Mouse (Mus musculus): ENCODE data around the gene Fasn. TPM values are rescaled to one million over a fixed set of nuclear protein-coding genes. Genes with fewer than 3 reads are reported as not detected.

Fasn gene
- 1.3 TPM for polyA plus RNA-seq (2014; fragmentation: Illumina TruSeq; extraction: RNeasy Lipid Tissue Mini Kit (QIAGEN cat#74804); ENCODE audit: low replicate concordance)

DNA sequence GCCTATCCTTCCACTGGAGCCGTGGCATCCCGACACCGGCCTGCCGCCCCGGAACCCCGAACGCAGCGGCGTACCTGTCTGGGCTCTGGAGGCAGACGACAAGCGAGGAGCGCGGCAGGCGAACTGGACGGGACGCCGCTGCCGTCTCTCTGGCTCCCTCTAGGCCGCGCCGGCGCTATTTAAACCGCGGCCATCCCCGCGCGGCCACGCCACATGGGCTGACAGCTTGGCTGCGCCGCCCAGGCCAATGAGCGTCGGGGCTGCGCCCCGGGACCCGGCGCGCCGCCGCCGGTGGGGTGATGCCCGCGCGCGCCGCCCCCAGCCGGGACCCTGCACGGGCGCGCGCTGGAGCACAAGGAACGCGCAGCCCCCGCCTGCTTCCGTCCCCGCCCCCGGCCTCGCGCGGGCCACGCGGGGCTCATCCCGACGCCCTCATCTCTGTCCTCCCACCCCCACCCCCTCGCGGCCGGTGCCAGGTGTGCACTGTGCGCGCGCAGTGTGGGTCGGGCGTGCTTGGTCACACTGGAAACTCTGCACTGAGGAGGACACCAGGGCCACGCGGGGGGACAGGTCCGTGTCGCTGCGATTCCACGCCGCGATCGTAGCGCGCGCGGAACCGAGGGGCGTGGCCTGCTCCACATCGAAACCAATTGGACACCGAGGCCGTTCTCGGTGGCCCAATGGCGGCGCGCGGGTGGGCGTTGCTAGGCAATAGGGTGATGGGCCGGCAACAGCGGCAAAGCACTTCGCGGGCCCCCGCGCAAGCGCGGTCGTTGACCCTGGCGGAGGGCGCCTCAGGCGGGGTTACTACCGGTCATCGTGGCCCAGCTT, at the start of gene Fasn:
Gene Fasn, minus strand, starts transcription at position 592 of the 831 bp plus-strand sequence.

DNA sequence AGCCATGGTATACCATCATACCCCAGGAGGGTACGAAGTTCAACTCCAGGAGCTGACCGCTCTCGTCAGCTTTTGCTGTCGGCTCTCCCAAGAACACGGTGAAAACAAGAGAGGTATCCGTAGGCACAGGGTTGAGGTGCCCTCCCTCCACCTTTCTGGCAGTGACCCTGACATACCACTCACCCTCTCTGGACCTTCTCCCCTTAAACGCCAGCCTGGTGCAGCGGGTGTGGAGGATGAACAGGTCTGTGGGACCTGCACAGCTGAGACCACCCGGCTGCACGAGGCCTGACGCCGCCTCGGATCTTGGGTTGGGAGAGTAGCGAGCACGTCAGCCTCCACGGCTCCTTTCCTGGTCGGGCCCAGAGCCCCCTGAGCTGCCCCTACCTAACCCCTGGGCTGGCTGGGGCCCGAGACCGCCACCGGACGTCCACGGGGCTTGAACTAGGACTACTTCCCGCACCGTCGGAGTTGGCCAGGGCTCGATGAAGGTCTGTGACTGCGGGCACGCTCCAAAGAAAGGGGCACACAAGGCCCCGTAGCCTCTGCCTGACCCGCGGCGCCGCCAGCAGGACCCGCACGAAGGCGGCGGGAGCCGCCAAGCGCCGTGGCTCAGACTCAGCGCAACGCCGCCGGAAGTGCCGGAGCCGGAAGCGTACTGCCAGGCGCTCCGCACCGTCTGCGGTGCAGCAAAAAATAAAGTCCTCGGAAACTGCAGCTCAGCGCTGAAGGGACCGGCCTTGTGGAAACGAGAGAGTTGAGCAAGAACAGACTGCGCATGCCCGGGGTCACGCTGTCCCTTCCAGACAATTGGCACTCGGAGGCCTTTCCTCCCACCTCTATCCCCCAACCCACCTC, 28.4 kb downstream of the Fasn start, which contains the start of gene Dus1l:
Gene Dus1l, minus strand, starts transcription at position 648 of the 858 bp plus-strand sequence.

DNA sequence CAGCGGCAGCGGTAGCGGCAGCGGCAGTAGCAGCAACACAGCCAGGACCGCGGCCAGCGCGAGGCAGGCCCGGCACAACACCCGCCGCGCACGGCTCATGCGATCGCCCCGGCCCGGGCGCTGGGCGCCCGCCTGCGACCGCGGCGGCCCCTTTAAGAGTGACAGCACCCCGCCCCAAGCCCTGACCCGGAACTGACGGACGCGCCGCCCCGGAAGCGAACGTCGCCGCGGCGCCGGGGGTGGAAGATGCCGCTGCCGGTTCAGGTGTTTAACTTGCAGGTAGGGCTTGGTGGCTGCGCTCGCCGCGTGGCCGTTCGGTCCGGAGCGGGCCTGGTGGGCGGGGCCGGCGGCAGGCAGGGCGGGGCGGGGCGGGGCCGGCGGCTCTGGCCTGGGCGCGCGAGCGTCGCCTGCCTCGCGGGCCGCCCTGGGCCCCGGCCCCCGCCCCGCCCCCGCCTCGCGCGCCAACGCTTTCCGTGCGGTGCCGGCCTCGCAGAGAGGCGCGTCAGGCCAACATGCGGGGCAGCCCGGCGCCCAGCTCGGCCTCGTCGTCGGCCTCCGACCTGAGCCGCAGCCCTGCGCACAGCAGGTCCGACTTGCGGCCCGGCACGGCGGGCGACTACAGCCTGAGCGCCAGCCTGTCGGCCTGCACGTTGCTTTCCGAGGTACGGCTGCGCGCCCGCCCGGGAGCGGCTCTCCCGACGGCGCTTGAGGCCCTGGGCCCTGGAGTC, 40.1 kb downstream of the Fasn start, which contains the start of the genes Rfng and Gps1:
Gene Rfng, minus strand, starts transcription at position 144 of the 728 bp plus-strand sequence.
Gene Gps1, plus strand, starts transcription at position 209 of the 728 bp plus-strand sequence.

DNA sequence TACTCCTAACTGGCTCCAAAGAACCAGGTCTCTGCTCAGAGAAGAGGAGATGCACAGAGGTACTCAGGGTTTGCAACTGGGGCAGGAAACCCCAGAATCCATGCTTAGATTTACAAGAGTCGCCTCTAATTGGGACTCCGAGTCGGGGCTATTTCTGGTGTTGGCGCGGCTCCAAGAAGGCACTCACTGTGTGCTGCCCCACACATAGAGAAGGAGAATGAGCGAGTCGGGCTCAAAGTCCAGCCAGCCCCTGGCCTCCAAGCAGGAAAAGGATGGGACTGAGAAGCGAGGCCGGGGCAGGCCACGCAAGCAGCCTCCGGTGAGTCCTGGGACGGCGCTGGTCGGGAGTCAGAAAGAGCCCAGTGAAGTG, 61.7 kb downstream of the Fasn start, which contains the start of gene Hmga1b:
Gene Hmga1b, plus strand, starts transcription at position 123 of the 370 bp plus-strand sequence.

Other genes with a start within 250 kb of the Fasn start
- 24.2 TPM for gene Arhgdia, start 242.9 kb downstream of the Fasn start, polyA plus RNA-seq (2014; fragmentation: Illumina TruSeq; extraction: RNeasy Lipid Tissue Mini Kit (QIAGEN cat#74804); ENCODE audit: low replicate concordance)
- gene Alyref, start 226.2 kb downstream of the Fasn start, polyA plus RNA-seq (2014; fragmentation: Illumina TruSeq; extraction: RNeasy Lipid Tissue Mini Kit (QIAGEN cat#74804); ENCODE audit: low replicate concordance): 18.5 TPM
- gene Anapc11, start 226.1 kb downstream of the Fasn start, polyA plus RNA-seq (2014; fragmentation: Illumina TruSeq; extraction: RNeasy Lipid Tissue Mini Kit (QIAGEN cat#74804); ENCODE audit: low replicate concordance): 8.2 TPM
- gene Npb, start 216.1 kb downstream of the Fasn start, polyA plus RNA-seq (2014; fragmentation: Illumina TruSeq; extraction: RNeasy Lipid Tissue Mini Kit (QIAGEN cat#74804); ENCODE audit: low replicate concordance): not detected
- 28.6 TPM for gene Pcyt2, start 206.6 kb downstream of the Fasn start, polyA plus RNA-seq (2014; fragmentation: Illumina TruSeq; extraction: RNeasy Lipid Tissue Mini Kit (QIAGEN cat#74804); ENCODE audit: low replicate concordance)
- 9.2 TPM for gene Sirt7, start 199.3 kb downstream of the Fasn start, polyA plus RNA-seq (2014; fragmentation: Illumina TruSeq; extraction: RNeasy Lipid Tissue Mini Kit (QIAGEN cat#74804); ENCODE audit: low replicate concordance)
- gene Mafg, start 190.9 kb downstream of the Fasn start, polyA plus RNA-seq (2014; fragmentation: Illumina TruSeq; extraction: RNeasy Lipid Tissue Mini Kit (QIAGEN cat#74804); ENCODE audit: low replicate concordance): 10.0 TPM
- gene Pycr1, start 180.8 kb downstream of the Fasn start, polyA plus RNA-seq (2014; fragmentation: Illumina TruSeq; extraction: RNeasy Lipid Tissue Mini Kit (QIAGEN cat#74804); ENCODE audit: low replicate concordance): 1.4 TPM
- gene Myadml2, start 176.4 kb downstream of the Fasn start, polyA plus RNA-seq (2014; fragmentation: Illumina TruSeq; extraction: RNeasy Lipid Tissue Mini Kit (QIAGEN cat#74804); ENCODE audit: low replicate concordance): not detected
- not detected for gene Notum, start 163.4 kb downstream of the Fasn start, polyA plus RNA-seq (2014; fragmentation: Illumina TruSeq; extraction: RNeasy Lipid Tissue Mini Kit (QIAGEN cat#74804); ENCODE audit: low replicate concordance)
- gene Aspscr1, start 151.6 kb downstream of the Fasn start, polyA plus RNA-seq (2014; fragmentation: Illumina TruSeq; extraction: RNeasy Lipid Tissue Mini Kit (QIAGEN cat#74804); ENCODE audit: low replicate concordance): 3.6 TPM
- not detected for gene Cenpx, start 110.8 kb downstream of the Fasn start, polyA plus RNA-seq (2014; fragmentation: Illumina TruSeq; extraction: RNeasy Lipid Tissue Mini Kit (QIAGEN cat#74804); ENCODE audit: low replicate concordance)
- 0.33 TPM for gene Lrrc45, start 110.6 kb downstream of the Fasn start, polyA plus RNA-seq (2014; fragmentation: Illumina TruSeq; extraction: RNeasy Lipid Tissue Mini Kit (QIAGEN cat#74804); ENCODE audit: low replicate concordance)
- gene Rac3, start 103.1 kb downstream of the Fasn start, polyA plus RNA-seq (2014; fragmentation: Illumina TruSeq; extraction: RNeasy Lipid Tissue Mini Kit (QIAGEN cat#74804); ENCODE audit: low replicate concordance): not detected
- gene Dcxr, start 97.3 kb downstream of the Fasn start, polyA plus RNA-seq (2014; fragmentation: Illumina TruSeq; extraction: RNeasy Lipid Tissue Mini Kit (QIAGEN cat#74804); ENCODE audit: low replicate concordance): not detected
- not detected for gene Cbr2, start 92.4 kb downstream of the Fasn start, polyA plus RNA-seq (2014; fragmentation: Illumina TruSeq; extraction: RNeasy Lipid Tissue Mini Kit (QIAGEN cat#74804); ENCODE audit: low replicate concordance)
- gene Hmga1b, start 61.8 kb downstream of the Fasn start, polyA plus RNA-seq (2014; fragmentation: Illumina TruSeq; extraction: RNeasy Lipid Tissue Mini Kit (QIAGEN cat#74804); ENCODE audit: low replicate concordance): not detected
- not detected for gene Rfng, start 40.3 kb downstream of the Fasn start, polyA plus RNA-seq (2014; fragmentation: Illumina TruSeq; extraction: RNeasy Lipid Tissue Mini Kit (QIAGEN cat#74804); ENCODE audit: low replicate concordance)
- gene Gps1, start 40.3 kb downstream of the Fasn start, polyA plus RNA-seq (2014; fragmentation: Illumina TruSeq; extraction: RNeasy Lipid Tissue Mini Kit (QIAGEN cat#74804); ENCODE audit: low replicate concordance): 4.1 TPM
- gene Dus1l, start 28.1 kb downstream of the Fasn start, polyA plus RNA-seq (2014; fragmentation: Illumina TruSeq; extraction: RNeasy Lipid Tissue Mini Kit (QIAGEN cat#74804); ENCODE audit: low replicate concordance): 2.2 TPM
- gene Ccdc57, start 108.3 kb upstream of the Fasn start, polyA plus RNA-seq (2014; fragmentation: Illumina TruSeq; extraction: RNeasy Lipid Tissue Mini Kit (QIAGEN cat#74804); ENCODE audit: low replicate concordance): not detected
- 0.71 TPM for gene Slc16a3, start 123.9 kb upstream of the Fasn start, polyA plus RNA-seq (2014; fragmentation: Illumina TruSeq; extraction: RNeasy Lipid Tissue Mini Kit (QIAGEN cat#74804); ENCODE audit: low replicate concordance)
- gene Csnk1d, start 166.8 kb upstream of the Fasn start, polyA plus RNA-seq (2014; fragmentation: Illumina TruSeq; extraction: RNeasy Lipid Tissue Mini Kit (QIAGEN cat#74804); ENCODE audit: low replicate concordance): 44.3 TPM
- gene Cd7, start 214.9 kb upstream of the Fasn start, polyA plus RNA-seq (2014; fragmentation: Illumina TruSeq; extraction: RNeasy Lipid Tissue Mini Kit (QIAGEN cat#74804); ENCODE audit: low replicate concordance): 8.6 TPM
- 392 TPM for gene Sectm1b, start 239.0 kb upstream of the Fasn start, polyA plus RNA-seq (2014; fragmentation: Illumina TruSeq; extraction: RNeasy Lipid Tissue Mini Kit (QIAGEN cat#74804); ENCODE audit: low replicate concordance)